Comparison of ENCODE assay signal across 8 mouse cellular contexts in the genomic region with DNA sequence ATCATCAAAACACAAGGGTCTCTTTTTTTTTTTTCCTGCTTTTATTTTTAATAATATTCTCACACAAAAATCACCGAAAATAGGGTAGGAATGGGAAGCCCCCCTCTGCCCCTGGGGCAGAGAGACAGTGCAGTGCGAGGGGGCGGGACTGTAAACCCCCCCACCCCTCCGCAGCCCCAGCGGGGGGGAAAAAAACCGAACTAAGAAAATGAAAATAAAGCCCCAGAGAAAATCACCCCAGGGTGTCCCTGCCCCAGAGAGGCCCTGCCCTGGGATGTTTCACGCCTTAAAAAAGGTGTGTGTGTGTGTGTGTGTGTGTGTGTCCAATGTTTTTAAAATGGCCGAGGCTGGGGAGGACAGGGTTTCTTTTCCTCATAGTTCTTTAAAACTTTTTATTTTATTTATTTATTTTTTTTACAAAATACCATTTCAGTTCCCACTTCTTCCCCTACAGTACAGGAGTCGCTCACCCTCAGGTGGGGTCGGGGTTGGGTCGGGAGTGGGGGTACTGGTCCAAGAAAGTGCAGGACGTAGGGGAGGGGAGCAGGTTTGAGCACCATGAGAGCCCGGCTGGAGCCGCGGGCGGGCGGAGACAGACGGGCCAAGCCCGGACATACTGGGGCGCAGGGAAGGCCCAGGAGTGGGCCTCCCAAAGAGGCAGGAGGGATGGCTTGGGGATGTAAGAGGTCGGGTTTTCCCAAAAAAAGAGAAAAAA. TPM values are rescaled to one million over a fixed set of nuclear protein-coding genes. Genes with fewer than 3 reads are reported as not detected.
DNase-seq lines count a peak whose midpoint lies in the region; ATAC-seq and TF ChIP-seq lines count a peak whose summit lies in the region.

No protein-coding gene starts in this region.

- H3K9ac ChIP-seq in heart, postnatal 0 days (replicated peaks; ENCODE audit: low read depth, low read length): peak overlapping the region; percentile 81; the same call in 1 of the 2 replicates
- no peak overlapping the region for H3K9ac ChIP-seq in liver, embryonic 16.5 days (ENCODE audit: low read depth, low read length)

- H3K27me3 ChIP-seq in kidney, adult 2 months (replicated peaks; ENCODE audit: control insufficient read depth, insufficient read depth, low read length): no peaks in the 10 kb centered on the region
- H3K27me3 ChIP-seq in heart, postnatal 0 days (ENCODE audit: control insufficient read depth, insufficient read depth, low read length): no peaks in the 10 kb centered on the region
- H3K27me3 ChIP-seq in liver, embryonic 16.5 days (ENCODE audit: control insufficient read depth, insufficient read depth, low read depth, low read length): no peaks in the 10 kb centered on the region

- no peaks in the 10 kb centered on the region for H3K9me3 ChIP-seq in heart, postnatal 0 days (replicated peaks; ENCODE audit: control insufficient read depth, low read length)
- H3K9me3 ChIP-seq in liver, embryonic 16.5 days (replicated peaks; ENCODE audit: control insufficient read depth, low read length): no peaks in the 10 kb centered on the region

- H3K4me3 ChIP-seq in kidney, adult 2 months (ENCODE audit: insufficient read depth, low read depth, low read length): peak overlapping the region; percentile 60; the same call in 1 of the 2 replicates
- H3K4me3 ChIP-seq in heart, postnatal 0 days (ENCODE audit: low read depth, low read length): peak overlapping the region; percentile 61
- H3K4me3 ChIP-seq in liver, embryonic 16.5 days (ENCODE audit: low read depth, low read length): no peak overlapping the region

- no peak overlapping the region for H3K27ac ChIP-seq in kidney, adult 2 months (ENCODE audit: insufficient read depth, low read depth, low read length)
- H3K27ac ChIP-seq in heart, postnatal 0 days (ENCODE audit: low read depth): peak overlapping the region; percentile 95
- H3K27ac ChIP-seq in liver, embryonic 16.5 days (ENCODE audit: low read length): no peak overlapping the region

- 44% methylated on average over 21 of the region's 21 CpGs for whole genome bisulfite sequencing in kidney, adult 2 months
- 41% methylated on average over 21 of the region's 21 CpGs for WGBS in heart, postnatal 0 days
- 64% methylated on average over 21 of the region's 21 CpGs for WGBS in liver, embryonic 16.5 days (ENCODE audit: insufficient replicate concordance)

- no peak for TF ChIP-seq EP300 in heart, postnatal 0 days (IDR thresholded peaks at IDR 0.05; ENCODE audit: low read depth)

- no peak for TF ChIP-seq POLR2A in kidney, adult 2 months (IDR thresholded peaks at IDR 0.05; ENCODE audit: low read depth, low read length)

- DNase-seq in kidney, adult 2 months: no peak
- no peak for DNase-seq in kidney, adult 9 months
- DNase-seq in cerebellum, adult 9-10 months: peak; percentile 62
- no peak for DNase-seq in heart, postnatal 0 days (ENCODE audit: low spot score)
- no peak for DNase-seq in frontal cortex, postnatal 14 days (ENCODE audit: low spot score in 2 of 2)
- no peak for DNase-seq in gastrocnemius, postnatal 25 days
- DNase-seq in ovary, postnatal 10 days (ENCODE audit: low spot score): no peak

- H3K4me1 ChIP-seq in kidney, adult 2 months (ENCODE audit: control insufficient read depth, insufficient read depth, low read length): peaks cover 3% of the 10 kb centered on the region; the same call in 1 of the 2 replicates
- no peaks in the 10 kb centered on the region for H3K4me1 ChIP-seq in heart, postnatal 0 days (ENCODE audit: control insufficient read depth, insufficient read depth)
- H3K4me1 ChIP-seq in liver, embryonic 16.5 days (ENCODE audit: control insufficient read depth, low read depth, low read length): peaks cover 34% of the 10 kb centered on the region

- no peak for ATAC-seq in heart, postnatal 0 days (ENCODE audit: insufficient read depth, low read depth)
- ATAC-seq in liver, embryonic 16.5 days (ENCODE audit: low read depth): no peak

- peak overlapping the region; percentile 72 for H3K4me2 ChIP-seq in heart, postnatal 0 days (ENCODE audit: low read depth, low read length)
- peak overlapping the region; percentile 9; the same call in 1 of the 2 replicates for H3K4me2 ChIP-seq in liver, embryonic 16.5 days (ENCODE audit: low read depth, low read length)

- TF ChIP-seq CTCF in kidney, adult 2 months (conservative IDR thresholded peaks at IDR 0.05; ENCODE audit: insufficient read depth, insufficient read length, low read depth, low read length): no peak
- no peak for TF ChIP-seq CTCF in heart, postnatal 0 days (IDR thresholded peaks at IDR 0.05; ENCODE audit: low read depth)

- 0 out of 2 replicates have a peak, but pooled peaks cover 3% of the 10 kb centered on the region for H3K36me3 ChIP-seq in kidney, adult 2 months (ENCODE audit: control insufficient read depth, insufficient read depth, low read length)
- H3K36me3 ChIP-seq in heart, postnatal 0 days (replicated peaks; ENCODE audit: control insufficient read depth, insufficient read depth, low read length): peaks cover 43% of the 10 kb centered on the region
- H3K36me3 ChIP-seq in liver, embryonic 16.5 days (ENCODE audit: control insufficient read depth, insufficient read depth): peaks cover 9% of the 10 kb centered on the region

RNA-seq across cellular contexts. Expression of a gene that starts 0.6 kb away (rescaled TPM):
- polyA plus RNA-seq in kidney, adult 2 months (2012; rRNA removed): 25.4 and 25.8 TPM in 2 replicates
- total RNA-seq in heart, postnatal 0 days (2014; rRNA removed; ENCODE audit: low replicate concordance): 32.4 and 33.0 TPM in 2 replicates
- 59.7 and 62.5 TPM in 2 replicates for polyA plus RNA-seq in heart, postnatal 0 days (2015; fragmentation: Nextera tagmentation; extraction: Ambion mirVana)
- polyA plus RNA-seq in liver, embryonic 16.5 days (2015; fragmentation: Nextera tagmentation; extraction: Ambion mirVana): 7.1 and 7.8 TPM in 2 replicates
- 1 to 10 TPM; 6.1 to 7.0 TPM for total RNA-seq in gastrocnemius, postnatal 25 days (2021)

RNA-seq across cellular contexts. Expression of a gene that starts 3.2 kb away (rescaled TPM):
- polyA plus RNA-seq in kidney, adult 2 months (2012; rRNA removed): 26.6 and 27.9 TPM in 2 replicates
- total RNA-seq in heart, postnatal 0 days (2014; rRNA removed; ENCODE audit: low replicate concordance): 14.2 and 17.6 TPM in 2 replicates
- polyA plus RNA-seq in heart, postnatal 0 days (2015; fragmentation: Nextera tagmentation; extraction: Ambion mirVana): 16.7 and 18.6 TPM in 2 replicates
- 9.5 and 9.9 TPM in 2 replicates for polyA plus RNA-seq in liver, embryonic 16.5 days (2015; fragmentation: Nextera tagmentation; extraction: Ambion mirVana)
- 10 to 100 TPM; 26.5 to 26.9 TPM for total RNA-seq in gastrocnemius, postnatal 25 days (2021)

RNA-seq across cellular contexts. Expression of a gene that starts 3.4 kb away (rescaled TPM):
- 251 and 317 TPM in 2 replicates for polyA plus RNA-seq in kidney, adult 2 months (2012; rRNA removed)
- total RNA-seq in heart, postnatal 0 days (2014; rRNA removed; ENCODE audit: low replicate concordance): 64.9 and 93.4 TPM in 2 replicates
- 171 and 175 TPM in 2 replicates for polyA plus RNA-seq in heart, postnatal 0 days (2015; fragmentation: Nextera tagmentation; extraction: Ambion mirVana)
- 73.4 and 76.8 TPM in 2 replicates for polyA plus RNA-seq in liver, embryonic 16.5 days (2015; fragmentation: Nextera tagmentation; extraction: Ambion mirVana)
- 10 to 100 TPM; 60.4 to 65.0 TPM for total RNA-seq in gastrocnemius, postnatal 25 days (2021)

RNA-seq across cellular contexts. Expression of a gene that starts 14.8 kb away (rescaled TPM):
- polyA plus RNA-seq in kidney, adult 2 months (2012; rRNA removed): 8.8 and 10.5 TPM in 2 replicates
- 7.8 and 10.0 TPM in 2 replicates for total RNA-seq in heart, postnatal 0 days (2014; rRNA removed; ENCODE audit: low replicate concordance)
- polyA plus RNA-seq in heart, postnatal 0 days (2015; fragmentation: Nextera tagmentation; extraction: Ambion mirVana): 23.0 and 23.6 TPM in 2 replicates
- 4.1 and 4.3 TPM in 2 replicates for polyA plus RNA-seq in liver, embryonic 16.5 days (2015; fragmentation: Nextera tagmentation; extraction: Ambion mirVana)
- total RNA-seq in gastrocnemius, postnatal 25 days (2021): 10 to 100 TPM; 23.9 to 27.7 TPM

RNA-seq across cellular contexts. Expression of a gene that starts 29.4 kb away (rescaled TPM):
- 168 and 175 TPM in 2 replicates for polyA plus RNA-seq in kidney, adult 2 months (2012; rRNA removed)
- 23.6 and 23.8 TPM in 2 replicates for total RNA-seq in heart, postnatal 0 days (2014; rRNA removed; ENCODE audit: low replicate concordance)
- 10.3 and 12.4 TPM in 2 replicates for polyA plus RNA-seq in heart, postnatal 0 days (2015; fragmentation: Nextera tagmentation; extraction: Ambion mirVana)
- polyA plus RNA-seq in liver, embryonic 16.5 days (2015; fragmentation: Nextera tagmentation; extraction: Ambion mirVana): 5.0 and 5.7 TPM in 2 replicates
- 10 to 100 TPM; 12.0 to 13.9 TPM for total RNA-seq in gastrocnemius, postnatal 25 days (2021)
